Mouse (Mus musculus): ENCODE data around the gene Zmynd10.
"Not testable (repeated sequence)": the region's sequence is repeated elsewhere in the genome, so short reads cannot be mapped to it uniquely, and the experiment has no call there.

Zmynd10 gene

DNA sequence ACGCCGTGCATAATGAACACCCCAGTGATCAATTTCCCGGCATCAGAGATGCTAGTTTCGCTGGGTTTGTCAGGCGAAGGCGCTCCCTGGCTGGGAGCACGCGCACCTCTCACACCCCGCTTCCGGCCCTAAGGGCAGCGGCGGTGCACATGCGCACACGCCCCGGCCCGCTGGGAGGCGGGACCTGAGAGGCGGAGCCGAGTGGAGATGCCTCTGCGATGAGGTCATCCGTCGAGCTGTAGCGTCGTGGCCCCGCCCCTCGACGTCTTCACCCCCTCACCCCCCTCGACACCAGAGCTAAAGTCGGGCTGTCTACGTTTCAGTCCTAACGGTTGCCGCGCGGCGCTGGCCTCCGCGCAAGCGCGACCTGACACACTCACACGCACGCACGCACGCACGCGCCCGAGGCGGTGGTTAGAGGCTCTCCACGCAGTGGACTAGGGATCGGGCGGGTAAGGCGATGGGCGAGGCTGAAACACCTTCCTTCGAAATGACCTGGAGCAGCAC, 7.3 kb downstream of the Zmynd10 start:
- DNase-seq (ENCODE audit: extremely low spot score, low read depth, low spot score), result no peak

DNA sequence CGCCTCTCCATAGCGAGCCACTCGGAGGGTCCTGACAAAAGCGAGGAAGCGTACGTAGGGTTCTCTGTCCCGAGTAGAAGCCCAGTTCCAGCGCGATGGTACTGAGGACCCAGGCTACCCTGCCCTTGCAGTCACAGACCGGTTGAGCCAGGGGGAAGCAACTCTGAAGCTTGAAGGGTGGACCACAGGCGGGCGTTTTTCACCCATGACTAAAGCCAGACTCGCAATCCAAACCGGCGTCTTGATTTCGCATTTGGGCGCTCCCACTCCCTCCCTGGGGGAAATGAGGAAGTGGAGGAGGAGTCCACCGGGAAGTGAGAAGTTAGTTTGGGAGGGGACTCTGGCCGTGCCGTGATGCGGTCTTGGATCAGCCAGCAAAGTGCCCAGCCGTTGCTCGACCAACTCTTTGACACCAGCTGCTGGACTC, 7.9 kb downstream of the Zmynd10 start:
- no peak for DNase-seq (ENCODE audit: extremely low spot score, low read depth, low spot score)

DNA sequence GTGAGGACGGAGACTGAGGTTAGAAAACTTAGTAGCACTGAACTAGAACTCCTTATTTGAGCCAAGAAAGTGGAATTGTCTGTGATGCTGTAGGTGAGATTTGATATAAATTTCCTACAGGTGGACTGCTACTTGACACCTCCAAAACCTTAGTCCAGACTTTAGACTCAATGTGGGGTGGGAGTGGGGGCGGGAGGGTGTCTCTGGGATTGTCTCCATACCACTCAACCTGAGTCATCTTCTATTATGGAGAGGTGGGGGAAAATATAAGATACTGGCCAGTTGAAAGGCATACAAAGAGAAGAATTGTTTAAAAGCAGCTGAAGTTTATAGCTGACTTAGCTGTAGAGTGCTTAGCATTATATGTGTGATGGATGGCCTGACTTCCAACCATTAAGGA, 8.6 kb downstream of the Zmynd10 start:
- no peak for DNase-seq (ENCODE audit: extremely low spot score, low read depth, low spot score)

GRCm38 (mm10) chr9:107556346-107556745, 9.2 kb downstream of the Zmynd10 start:
- DNase-seq (ENCODE audit: extremely low spot score, low read depth, low spot score), result no peak

DNA sequence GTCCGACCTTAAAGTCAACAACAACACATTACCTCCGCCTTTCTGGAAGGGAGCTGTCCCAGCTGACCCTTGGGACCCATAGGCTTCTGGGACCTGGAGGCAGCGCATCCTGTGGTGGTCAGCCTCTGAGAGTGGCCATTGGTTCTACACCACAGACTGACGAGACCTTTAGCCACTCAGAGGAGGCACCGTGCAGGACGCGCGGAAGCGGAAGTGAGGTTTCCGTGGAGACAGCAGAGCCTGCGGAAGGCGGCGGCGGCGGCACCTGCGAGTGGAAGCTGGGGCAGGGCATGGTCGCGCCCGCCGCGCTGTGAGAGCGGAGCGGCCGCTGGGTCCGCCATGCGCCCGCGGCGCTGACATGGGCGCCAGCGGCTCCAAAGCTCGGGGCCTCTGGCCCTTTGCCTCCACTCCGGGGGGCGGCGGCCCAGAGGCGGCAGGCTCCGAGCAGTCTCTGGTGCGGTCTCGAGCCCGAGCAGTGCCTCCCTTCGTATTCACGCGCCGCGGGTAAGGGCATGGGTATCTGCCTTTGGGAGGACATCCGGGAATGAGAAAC, 16.0 kb downstream of the Zmynd10 start, which contains the start of gene Tusc2:
Gene Tusc2 (plus strand): TSS at position 227 of the 553 bp plus-strand sequence.
- no peak for DNase-seq (ENCODE audit: extremely low spot score, low read depth, low spot score)

DNA sequence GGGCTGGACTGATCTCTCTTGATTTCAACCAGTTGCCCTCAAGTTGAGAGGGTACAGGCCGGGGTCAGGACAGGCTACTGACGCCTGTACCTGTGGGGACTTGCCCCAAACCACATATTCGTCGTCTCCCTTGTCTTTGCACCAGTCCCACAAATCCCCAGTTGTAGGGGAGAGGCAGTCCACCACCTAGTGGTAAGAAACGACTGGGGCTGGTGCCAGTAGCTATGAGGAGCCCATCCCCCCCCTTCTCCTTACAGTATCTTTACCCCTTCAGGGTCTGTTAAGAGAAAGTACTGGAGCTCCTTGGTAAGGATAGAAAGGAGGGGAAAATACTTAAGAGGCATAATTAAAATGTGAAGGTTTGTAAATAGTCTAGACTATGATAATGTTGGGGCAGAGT, 18.5 kb downstream of the Zmynd10 start:
- DNase-seq (ENCODE audit: extremely low spot score, low read depth, low spot score), result not testable (repeated sequence)

DNA sequence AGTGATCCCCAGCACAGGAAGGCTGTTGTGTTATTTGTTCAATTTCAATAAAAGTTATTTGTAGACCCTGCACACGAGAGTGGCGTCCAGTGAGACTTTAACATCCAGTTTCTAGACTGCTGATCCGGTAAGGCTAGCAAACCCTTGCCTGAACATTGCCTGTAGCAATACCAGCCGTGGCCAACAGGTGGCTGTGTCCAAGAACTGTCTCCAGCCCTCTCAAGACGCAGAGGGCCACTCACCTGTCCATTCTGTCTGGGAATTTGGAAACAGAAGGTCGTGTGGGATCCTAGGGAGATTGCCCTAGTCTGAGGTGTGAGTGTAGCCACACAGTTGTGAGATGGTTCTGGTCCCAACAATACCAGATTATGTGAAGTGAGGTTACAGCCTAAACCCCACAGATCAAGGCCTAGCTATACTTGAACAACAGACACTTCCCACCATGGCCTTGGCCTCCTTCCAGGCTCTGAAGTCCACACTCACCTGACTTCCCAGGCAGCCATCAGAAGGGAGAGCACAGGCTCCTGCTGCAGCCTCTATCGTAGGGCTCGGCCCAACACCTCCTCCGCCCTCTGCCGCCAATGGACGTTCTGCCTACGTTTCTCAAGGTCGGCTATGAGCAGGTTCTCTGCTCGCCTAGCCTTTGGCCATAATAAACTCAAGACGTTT, 19.1 kb downstream of the Zmynd10 start:
- DNase-seq (ENCODE audit: extremely low spot score, low read depth, low spot score), result no peak

DNA sequence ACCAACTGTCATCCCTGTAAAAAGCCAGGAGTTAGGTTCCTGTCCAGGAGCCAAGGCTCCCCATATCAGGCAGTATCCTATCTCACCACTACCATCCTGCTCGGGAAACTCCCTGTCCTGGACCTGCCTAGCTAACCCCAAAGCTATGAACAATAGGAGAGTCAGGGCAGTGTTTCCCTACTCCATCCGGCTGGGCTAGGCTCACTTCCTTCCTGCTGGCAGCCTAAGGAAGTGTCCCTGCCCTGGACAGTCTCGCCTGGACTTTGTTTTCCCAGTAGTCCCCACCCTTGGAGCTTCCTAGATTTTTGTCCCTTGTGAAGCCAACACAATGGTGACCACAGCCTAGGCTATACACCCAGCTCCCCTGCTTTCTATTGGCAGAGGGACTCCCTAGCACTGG, 19.8 kb downstream of the Zmynd10 start:
- no peak for DNase-seq (ENCODE audit: extremely low spot score, low read depth, low spot score)

DNA sequence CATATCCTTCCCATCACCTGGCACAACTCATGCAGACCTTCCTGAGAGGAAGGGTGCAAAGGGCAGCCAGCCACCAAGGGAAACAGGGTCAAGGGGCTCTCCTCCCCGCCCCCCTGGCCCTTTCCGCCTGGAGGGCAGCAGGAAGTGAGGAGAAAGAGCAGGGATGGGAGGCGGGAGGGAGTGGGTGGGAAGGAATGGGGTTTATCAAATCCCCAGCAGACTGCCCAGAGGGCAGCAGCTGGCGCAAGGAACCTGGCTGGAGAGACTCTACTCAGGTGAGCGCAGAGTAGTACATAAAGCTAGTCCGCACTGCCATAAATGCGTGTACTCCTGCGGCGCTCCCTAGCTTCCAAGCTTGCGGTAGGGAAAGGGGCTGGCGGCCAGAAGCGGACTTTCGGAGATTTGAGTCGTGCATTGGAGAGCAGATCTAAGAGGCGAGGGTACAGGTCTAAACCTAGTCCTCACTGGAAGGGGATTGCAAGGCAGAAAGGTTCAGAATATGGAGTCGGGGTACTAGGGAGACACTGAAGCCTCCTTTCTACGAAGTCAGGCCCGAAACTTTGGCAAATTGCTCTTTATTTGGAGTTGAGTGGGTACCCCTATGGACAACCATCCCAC, 20.7 kb downstream of the Zmynd10 start, which contains the start of gene Hyal2:
Gene Hyal2 (plus strand): TSS at position 244 of the 618 bp plus-strand sequence.
- no peak for DNase-seq (ENCODE audit: extremely low spot score, low read depth, low spot score)

DNA sequence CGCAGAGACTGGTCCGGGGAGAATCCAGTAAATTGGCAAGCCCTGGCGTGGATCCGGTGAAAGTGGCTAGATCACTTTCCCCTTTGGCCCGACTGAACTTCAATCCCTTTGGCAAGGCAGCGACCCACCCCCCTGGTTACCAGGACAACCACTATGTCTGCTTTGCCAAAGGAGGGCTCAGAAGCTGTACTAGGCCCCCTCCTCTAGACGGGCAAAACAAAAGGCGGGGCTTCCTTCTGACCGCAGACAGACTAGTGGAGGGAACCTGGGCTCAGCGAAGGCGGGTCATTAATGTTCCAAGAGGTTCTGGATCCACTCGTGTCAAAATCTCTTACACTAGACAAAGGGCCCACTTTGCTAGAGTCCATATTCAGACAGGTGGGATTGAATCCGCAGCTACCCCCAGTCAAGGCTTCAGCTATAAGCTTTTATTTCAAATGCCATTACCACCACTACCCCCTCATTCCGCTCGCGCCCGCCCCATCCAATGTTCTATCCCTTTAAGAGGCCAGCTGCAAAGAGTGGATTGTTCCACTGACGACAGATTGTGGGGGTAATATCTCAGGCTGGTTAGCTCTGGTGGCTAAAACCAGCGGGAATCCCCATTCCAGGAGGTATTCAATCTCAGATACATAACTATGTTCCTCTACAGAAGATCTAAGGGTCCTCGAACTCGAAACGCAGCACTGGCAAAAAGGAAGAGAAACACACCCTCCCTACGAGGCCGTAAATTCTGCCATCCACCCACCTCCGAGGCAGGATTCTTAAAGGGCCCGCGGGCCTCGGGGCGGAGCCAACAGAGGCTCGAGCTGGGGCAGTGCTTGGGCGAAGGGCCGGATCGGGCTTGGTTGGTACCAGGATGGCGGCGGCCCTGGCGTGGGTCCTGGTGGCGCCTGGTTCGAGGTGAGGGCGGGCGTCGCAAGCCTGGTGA, 21.5 kb downstream of the Zmynd10 start:
- no peak for DNase-seq (ENCODE audit: extremely low spot score, low read depth, low spot score)

GRCm38 (mm10) chr9:107569270-107569669, 22.2 kb downstream of the Zmynd10 start:
- DNase-seq (ENCODE audit: extremely low spot score, low read depth, low spot score), result no peak

- DNase-seq (ENCODE audit: extremely low spot score, low read depth, low spot score), result no peak
These were observed 22.9 kb downstream of the Zmynd10 start for GRCm38 (mm10) chr9:107570016-107570415.

GRCm38 (mm10) chr9:107570845-107571244, 23.7 kb downstream of the Zmynd10 start:
- DNase-seq (ENCODE audit: extremely low spot score, low read depth, low spot score), result no peak

DNA sequence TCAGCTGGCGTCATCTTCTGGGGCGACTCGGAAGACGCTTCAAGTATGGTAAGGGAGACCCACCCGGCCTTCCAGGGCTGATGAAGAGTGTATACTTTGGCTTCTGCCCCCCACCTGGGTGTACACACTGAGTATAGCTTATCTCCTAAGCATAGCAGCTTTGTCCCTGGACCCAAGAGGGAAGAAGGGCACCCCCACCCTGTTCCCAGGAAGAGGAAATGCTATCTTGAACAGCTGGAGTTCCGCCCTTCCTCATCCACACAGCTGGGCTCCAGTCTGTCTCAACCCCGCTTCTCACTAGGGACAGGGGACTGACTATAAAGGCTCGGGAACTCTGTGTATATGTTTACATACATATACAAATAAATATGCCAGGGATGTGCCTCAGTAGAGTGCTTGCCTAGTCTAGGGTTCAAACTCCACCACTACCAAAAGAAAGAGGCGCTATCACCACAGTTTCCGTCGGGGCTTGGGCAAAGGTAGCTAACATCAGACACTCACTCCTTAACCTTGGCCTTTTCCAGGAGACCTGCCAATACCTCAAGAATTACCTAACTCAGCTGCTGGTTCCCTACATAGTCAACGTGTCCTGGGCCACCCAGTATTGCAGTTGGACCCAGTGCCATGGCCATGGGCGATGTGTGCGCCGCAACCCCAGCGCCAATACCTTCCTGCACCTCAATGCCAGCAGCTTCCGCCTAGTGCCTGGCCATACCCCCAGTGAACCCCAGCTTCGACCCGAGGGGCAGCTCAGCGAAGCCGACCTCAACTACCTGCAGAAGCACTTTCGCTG, 24.6 kb downstream of the Zmynd10 start:
- no peak for DNase-seq (ENCODE audit: extremely low spot score, low read depth, low spot score)

DNA sequence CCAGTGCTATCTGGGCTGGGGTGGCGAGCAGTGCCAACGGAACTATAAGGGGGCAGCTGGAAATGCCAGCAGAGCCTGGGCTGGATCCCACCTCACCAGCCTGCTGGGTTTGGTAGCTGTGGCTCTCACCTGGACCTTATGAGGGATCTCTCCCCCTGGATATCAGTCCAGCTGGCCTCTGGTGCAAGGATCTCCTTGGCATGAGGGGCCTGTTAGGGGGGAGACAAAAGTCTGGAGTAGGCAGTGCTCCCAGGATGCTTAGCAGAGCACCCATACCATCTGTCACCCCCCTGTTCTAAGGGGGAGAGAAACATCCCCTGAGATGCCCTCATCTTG, 25.2 kb downstream of the Zmynd10 start:
- no peak for DNase-seq (ENCODE audit: extremely low spot score, low read depth, low spot score)

GRCm38 (mm10) chr9:107573774-107574173, 26.7 kb downstream of the Zmynd10 start:
- DNase-seq (ENCODE audit: extremely low spot score, low read depth, low spot score), result not testable (repeated sequence)

DNA sequence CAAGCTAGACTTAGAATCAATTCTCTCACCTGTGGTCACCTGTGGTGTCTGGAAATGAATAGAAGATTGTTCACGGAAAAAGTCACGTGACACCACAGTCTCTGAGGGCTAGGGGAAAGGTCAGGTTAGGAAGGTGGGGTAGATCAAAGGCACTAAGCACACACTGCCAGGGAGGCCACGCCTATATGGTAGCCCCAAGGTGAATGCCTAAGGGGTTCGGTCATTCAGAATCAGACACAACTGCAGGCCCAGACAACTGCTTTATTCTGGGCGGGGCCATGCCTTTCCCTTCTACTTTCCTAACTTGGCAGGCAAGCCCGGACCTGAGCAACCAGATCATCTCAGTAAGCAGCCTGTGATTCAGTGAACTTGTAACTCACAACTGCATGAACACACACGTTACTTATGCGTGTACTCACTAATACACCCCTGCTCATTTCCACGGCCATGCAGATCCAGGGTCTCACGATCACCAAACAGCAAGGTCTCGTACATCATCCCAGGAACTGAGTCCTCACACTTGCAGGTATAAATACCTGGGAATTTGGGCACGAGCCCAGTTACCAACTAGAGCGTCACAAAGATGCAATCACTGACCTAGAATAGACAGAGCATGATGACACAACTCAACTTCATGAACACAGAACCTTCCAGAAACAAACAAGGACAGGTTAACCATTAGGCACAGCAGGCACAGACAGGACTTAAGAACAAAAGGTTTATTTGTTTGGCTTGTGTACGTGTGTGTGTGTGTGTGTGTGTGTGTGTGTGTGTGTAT, 28.7 kb downstream of the Zmynd10 start:
- DNase-seq (ENCODE audit: extremely low spot score, low read depth, low spot score), result no peak

GRCm38 (mm10) chr9:107576357-107577107, 29.4 kb downstream of the Zmynd10 start, which contains the start of gene Hyal1:
TSS of gene Hyal1 (plus strand) at chr9:107576927.
- no peak for DNase-seq (ENCODE audit: extremely low spot score, low read depth, low spot score)

DNA sequence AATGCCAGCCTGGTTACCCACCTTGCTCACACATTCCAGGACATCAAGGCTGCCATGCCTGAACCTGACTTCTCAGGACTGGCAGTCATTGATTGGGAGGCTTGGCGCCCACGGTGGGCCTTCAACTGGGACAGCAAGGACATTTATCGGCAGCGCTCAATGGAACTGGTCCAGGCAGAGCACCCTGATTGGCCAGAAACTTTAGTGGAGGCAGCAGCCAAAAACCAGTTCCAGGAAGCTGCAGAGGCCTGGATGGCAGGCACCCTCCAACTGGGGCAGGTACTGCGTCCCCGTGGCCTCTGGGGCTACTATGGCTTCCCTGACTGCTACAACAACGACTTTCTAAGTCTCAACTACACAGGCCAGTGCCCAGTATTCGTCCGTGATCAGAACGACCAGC, 30.8 kb downstream of the Zmynd10 start:
- DNase-seq (ENCODE audit: extremely low spot score, low read depth, low spot score), result no peak

Measured in hindlimb bud, embryonic 11.5 days (tissue).